Mouse (Mus musculus): ENCODE results near the gene Ip6k2.

Gene Ip6k2

DNA sequence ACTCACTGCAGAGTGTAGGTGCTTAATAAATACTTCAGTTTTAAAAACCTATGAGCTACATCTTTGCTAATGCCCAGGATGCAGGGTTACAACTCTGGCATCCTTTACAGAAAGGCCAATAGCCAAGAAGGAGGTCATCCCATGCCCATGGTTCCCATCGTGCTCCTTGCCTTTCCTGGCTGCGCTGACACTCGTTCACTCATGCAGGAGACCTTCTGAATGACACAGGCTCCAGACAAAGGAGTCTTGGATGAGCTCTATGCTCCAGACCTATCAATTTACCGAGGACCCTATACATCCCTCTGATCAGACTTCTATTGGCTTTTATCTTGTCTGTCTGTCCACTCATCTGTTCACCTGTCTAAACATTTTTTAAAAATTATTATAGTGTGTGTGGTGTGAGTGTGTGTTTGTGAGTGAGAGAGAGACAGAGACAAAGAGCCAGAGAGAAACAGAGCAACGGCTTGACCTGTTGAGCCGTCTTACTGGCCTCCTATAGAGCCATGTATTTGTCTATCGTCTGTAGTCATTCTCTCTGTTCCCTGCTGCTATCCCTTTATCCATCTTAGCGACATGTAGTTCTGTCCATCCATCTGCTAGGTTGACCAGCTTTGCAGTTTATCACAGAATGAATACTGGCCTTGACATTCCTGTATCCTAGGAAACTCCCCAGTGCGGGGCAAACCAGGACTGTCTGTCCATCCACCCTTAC lies 604 bp upstream of the Ip6k2 start:
- in situ Hi-C loops (cut with MboI, MseI) = loop anchor here (10.0 kb wide), 1 partner anchor 1522 kb away; the partner anchor contains the start of gene Elp6

DNA sequence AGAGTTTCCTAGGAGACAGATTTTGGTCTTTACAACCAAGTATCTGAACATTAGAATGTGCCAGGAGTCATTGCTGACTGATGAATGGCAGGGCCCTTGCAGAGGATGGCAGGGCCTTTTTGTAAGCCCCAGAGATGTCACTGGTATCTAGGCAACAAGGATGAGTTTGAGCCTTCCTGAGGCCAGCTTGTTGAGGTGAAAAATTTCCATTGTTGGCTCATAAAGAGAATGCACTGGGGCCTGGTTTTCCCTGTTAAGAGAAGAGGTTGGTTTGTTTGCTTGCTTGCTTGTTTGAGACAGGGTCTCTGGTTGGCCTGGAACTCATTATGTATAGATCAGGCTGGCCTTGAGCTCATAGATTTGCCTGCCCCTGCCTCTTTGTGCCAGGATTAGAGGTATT lies 1.8 kb downstream of the Ip6k2 start:
- in situ Hi-C loops (cut with MboI, MseI) = loop anchor here (10.0 kb wide), 1 partner anchor 1519 kb away; the partner anchor contains the start of gene Elp6

DNA sequence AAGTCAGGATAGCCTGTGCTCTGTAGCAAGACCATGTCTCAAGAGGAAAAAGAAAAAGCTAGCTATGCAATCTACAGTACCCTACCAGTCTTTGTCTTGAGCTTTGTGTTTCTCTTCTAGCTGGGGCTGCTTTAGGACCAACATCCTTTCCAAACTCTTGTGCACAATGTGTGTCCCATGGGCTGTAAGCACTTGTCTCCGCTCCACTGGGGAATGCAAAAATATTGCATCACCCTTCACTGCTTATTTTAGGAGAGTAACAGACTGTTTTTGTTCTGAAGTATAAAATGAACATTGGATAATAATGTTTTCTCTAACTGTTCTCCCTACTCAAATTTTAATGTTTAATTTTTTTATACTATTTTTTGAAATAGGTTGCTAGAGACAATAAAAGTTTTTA lies 2.9 kb downstream of the Ip6k2 start:
- in situ Hi-C loops (cut with MboI, MseI) = loop anchor here (10.0 kb wide), 1 partner anchor 1518 kb away; the partner anchor contains the start of gene Elp6

DNA sequence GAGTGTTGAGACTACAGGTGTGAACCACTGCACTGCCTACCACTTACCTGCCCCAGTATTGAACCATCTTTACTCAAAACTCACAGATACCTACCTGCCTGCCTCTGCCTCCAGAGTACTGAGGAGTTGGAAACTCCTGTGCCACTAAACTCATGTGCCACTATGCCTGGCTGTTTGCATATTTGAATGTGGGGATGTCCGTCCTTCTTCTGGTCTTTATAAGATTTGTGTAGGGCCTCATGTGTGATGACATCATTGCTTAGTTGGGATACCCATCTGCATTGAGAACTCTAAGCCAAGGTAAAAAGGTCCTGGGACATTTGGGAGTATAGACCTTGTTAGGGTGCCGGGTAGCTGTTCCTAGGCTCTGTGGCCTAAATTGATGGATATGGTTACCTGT lies 3.5 kb downstream of the Ip6k2 start:
- in situ Hi-C loops (cut with MboI, MseI) = loop anchor here (10.0 kb wide), 1 partner anchor 1518 kb away; the partner anchor contains the start of gene Elp6

DNA sequence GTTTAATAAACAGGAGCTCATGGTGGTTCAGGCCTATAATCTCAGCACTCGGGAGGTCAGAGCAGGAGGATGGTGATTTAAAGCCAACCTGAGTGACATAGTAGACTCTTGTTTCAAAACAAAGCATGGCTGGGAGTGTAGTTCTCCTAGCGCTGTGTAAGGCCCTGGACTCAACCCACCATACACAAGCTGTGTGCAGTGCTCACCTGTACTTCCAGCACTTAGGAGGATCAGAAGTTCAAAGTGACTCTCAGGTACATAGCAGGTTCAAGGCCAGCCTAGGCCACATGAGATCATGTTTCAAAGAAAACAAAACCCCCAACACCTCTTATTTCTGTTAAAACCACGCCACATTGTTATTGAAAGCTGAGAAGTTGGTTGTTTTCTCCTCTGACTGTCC lies 5.1 kb downstream of the Ip6k2 start:
- in situ Hi-C loops (cut with MboI, MseI) = loop anchor here (10.0 kb wide), 1 partner anchor 1516 kb away; the partner anchor contains the start of gene Elp6

DNA sequence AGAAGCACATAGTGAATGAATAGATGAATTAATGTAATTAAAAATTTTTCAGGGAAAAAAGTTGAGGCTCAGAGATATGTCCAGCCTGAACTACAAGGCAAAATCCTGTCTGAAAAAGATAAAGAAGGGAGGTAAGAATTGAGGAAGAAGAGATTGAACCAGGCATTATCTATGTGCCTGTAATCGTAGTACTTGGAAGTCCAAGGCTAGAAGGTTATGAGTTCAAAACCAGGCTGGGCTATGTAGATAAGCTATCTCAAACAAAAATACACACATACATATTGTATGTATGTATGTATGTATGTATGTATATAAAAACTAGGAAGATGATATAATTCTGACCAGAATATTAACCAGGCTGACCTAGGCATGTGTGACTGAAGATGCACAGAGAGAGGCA lies 8.7 kb downstream of the Ip6k2 start:
- in situ Hi-C loops (cut with MboI, MseI) = no loop called here

DNA sequence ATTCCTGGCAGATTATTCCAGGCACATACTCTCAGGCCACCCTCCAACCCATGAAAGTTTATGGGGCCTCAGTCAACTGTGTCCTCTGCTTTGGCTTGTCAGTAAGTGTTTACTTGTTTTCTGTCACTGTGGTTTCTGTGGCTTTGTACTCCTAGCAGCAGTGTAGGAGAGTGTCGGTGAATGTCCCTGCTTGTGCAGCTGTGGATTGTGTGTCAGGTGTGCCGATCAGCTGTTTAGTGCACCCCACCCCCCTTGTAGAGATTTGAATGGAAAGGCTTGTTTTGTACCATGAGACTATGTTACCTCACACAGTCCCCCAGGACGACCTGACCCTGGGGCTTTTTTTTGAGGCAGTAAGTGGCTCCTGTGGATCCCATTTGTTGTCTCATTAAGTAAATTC lies 9.1 kb downstream of the Ip6k2 start:
- in situ Hi-C loops (cut with MboI, MseI) = no loop called here

DNA sequence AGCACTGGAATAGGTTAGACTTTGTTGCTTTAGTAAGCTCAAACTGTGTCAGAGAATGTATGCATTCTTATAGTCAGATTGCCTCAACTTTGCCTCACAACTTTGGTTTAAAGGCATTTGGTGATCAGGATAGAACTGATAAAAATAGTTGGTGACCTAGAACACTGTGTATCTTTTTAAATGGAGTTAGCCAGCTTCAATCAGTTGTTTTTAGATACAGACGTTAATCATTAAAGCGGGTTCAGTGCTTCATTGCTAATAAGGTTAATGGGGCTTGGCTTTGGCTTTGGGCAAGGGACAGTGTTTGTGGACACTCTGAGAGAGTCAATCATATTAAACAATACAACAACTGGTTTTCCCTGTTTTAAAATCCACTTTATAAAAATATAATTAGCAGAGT lies 11.7 kb downstream of the Ip6k2 start:
- in situ Hi-C loops (cut with MboI, MseI) = no loop called here

DNA sequence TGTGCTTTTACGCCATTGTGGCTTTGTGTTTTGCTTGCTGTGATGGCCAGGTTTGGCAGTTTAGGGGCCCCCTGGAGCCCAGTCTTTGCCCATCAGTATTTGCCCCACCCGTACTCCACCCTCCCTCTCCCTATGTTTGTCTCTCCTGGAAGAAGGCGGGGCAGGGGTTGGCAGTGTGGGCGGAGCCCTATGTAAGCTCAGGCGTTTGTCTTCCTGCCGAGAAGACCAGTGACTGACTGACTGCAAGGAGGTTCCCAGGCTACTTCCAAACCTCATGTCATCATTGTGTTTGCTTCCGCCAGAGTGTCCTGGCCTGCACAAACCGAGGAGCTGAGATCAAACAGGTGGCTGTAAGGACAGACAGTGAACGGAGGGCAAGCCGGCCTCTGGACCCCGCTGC lies 12.2 kb downstream of the Ip6k2 start:
- in situ Hi-C loops (cut with MboI, MseI) = no loop called here

DNA sequence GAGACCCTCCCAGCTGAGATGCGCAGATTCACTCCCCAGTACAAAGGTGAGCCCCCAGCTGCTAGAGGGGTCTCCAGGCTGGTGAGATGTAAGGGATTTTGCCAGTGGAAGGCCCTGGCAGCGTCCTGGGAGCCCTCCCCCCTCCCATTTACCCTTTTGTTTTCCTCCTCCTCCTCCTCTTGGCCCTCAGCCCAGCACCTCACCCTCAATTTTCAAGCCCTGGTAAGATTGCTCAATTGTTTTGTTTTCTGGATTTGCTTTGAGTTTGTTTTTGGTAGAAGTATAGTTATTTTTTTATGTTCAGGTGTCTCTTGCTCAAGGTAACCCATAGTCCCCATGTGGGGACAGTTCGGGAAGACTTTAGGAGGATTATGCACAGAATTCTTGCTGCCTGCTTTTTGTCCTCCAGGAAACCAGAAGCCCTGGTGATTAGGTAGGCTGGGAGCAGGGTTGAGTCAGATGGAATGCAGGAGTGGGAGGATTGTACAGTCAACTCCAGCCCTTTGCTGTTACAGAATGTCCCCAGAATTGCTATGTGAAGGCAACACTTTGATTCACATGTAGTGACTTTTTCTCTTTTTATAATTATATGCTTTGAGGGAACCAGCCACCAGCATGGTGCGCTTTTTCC lies 12.9 kb downstream of the Ip6k2 start:
- in situ Hi-C loops (cut with MboI, MseI) = no loop called here

DNA sequence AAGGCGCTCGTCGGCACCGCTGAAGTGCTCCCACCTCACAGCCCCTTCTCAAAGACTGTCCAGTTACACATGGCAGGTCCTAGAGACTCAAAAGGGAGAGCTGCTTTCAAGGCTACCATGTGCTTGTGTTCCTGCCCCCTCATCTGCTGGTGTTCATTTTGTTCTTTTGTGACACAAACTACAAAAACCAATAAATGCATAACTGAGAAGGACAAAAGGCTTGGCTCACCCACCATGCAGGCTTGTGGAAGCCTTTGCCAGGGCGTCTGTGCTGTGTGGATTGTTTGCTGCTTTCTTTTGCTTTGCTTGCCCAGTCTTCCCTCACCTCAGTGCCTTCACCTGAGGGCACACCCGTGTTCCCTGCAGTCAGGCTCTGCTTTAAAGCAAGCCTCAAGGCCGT lies 13.9 kb downstream of the Ip6k2 start:
- in situ Hi-C loops (cut with MboI, MseI) = no loop called here

DNA sequence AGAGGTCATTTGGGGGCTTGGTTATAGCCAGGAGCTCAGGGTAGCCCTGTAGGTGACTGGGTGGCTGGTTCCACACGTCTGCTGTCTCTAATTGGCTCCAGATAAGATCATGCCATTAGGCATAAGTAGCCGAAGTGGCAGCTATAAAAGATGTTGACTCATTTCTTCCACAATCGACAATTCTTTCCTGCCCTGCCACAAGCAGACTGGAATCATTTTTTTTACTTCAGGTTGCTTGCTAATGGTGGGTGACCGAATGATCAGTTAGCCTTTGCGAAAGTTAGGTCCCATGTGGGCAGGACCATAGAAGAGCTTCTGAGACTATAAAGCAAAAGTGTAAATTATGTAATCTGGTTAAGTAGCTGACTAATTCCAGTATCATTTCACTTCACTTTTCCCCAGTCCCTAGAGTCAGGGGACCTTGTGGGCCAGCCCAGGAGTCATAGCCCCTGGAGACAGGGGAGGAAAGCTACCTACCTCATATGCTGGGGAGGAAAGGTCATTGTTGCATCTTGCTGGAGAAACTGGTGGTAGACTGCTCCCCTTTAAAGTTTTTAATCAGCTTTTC lies 15.0 kb downstream of the Ip6k2 start:
- in situ Hi-C loops (cut with MboI, MseI) = no loop called here

DNA sequence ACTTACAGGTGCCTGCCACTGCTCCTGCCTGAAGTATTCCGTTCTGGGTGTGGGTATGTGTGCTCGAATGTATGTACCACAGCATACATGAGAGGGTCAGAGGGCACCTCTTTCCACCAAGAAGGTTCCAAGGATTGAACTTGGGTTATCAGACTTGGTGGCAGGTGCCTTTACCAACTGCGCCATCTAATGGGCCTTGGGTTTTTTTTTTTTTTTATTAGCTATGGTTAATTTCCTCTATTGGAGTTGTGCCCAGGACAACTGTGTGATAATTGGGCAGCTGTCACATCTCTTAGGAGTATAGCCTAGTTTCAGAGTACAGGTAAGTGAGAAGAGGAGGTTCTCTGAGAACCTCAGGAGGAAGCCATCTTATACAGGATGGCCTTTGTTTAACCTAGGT lies 16.0 kb downstream of the Ip6k2 start:
- in situ Hi-C loops (cut with MboI, MseI) = no loop called here

DNA sequence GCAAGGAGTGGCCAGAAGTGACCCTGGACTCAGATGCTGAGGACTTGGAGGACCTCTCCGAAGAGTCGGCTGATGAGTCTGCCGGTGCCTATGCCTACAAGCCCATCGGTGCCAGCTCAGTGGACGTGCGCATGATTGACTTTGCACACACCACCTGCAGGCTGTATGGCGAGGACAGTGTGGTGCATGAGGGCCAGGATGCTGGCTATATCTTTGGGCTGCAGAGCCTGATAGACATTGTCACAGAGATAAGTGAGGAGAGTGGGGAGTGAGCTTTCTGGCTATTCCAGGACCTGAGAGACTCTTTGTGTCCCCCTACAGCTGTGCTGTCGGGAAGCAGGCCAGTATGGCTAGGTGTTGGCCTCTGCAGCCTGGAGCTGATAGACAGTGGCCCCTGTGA lies 22.2 kb downstream of the Ip6k2 start:
- in situ Hi-C loops (cut with MboI, MseI) = no loop called here

DNA sequence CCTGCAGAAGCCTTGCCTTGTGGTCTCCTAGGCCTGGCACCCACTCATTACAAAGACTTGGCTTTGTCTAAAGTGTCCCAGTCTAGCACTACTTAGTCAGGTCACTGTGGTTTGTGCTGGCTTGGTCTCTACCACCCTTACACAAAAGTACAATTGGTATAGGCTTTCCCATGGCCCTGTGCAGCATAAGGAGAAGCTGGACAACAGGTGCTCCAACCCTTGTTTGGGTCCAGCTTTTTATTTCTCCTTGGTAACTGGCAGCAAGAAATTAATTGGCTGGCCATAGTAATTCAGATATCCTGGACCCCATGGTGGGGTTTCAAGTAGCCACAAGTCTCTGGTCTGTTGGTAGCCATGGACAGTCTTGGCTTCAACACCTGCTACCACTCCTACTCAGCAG lies 22.8 kb downstream of the Ip6k2 start:
- in situ Hi-C loops (cut with MboI, MseI) = no loop called here

DNA sequence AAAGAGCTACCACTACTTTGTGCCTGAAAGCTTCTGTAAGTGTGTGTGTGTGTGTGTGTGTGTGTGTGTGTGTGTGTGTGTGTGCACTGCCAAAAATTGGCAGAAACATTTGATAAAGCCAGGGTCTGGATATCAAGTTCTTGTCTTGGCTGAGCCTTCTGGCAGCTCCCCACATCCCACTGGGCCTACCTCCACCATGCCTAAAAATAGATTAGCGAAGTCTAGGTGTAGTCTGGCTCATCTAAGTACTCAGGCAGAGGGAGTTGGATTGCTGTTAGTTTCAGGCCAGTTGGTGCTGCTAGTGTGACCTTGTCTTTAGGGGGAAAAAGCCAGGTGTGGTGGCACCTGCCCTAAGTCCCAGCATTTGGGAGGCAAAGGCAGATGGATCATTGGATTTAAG lies 23.2 kb downstream of the Ip6k2 start:
- in situ Hi-C loops (cut with MboI, MseI) = no loop called here

DNA sequence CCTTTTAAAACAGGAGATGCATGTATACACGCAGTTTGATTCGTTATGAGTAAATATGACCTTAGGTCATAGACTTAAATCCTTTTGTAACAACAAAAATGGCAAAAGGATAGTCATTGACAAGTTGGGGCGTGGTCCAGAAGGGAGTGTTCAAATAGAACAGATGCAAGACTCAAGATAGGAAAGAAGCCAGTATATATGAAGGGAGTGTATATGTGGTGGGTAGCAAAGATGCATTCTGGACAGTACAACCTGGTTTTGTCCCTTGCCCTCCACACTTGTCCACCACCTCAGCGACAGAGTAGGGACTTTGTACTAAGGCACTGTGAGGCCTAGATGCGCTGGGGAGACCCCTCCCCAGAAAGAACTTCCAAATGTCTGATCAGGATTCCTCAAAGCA lies 24.1 kb downstream of the Ip6k2 start:
- in situ Hi-C loops (cut with MboI, MseI) = no loop called here

DNA sequence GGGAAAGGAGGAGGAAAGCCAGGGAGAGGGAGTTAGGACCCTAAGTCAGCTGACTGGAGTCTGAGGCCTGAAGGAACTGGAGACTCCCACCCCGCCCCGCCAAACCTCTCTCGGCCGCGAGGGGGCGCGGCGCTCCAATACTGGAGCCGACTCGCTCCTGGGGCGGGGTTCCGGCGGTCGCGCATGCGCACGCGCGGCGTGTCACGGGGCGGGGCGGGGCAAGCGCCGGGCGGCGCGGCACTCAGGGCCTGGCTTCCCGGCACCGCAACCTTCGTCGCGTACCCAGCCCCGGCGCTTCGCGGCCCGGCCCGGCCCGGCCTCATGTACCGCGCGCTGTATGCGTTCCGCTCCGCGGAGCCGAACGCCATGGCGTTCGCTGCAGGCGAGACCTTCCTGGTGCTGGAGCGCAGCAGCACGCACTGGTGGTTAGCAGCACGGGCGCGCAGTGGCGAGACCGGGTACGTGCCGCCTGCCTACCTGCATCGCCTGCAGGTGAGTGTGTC lies 24.6 kb downstream of the Ip6k2 start, which contains the start of gene Nckipsd:
Nckipsd (plus strand) TSS at position 206 of the 503 bp plus-strand sequence.
- in situ Hi-C loops (cut with MboI, MseI) = no loop called here

DNA sequence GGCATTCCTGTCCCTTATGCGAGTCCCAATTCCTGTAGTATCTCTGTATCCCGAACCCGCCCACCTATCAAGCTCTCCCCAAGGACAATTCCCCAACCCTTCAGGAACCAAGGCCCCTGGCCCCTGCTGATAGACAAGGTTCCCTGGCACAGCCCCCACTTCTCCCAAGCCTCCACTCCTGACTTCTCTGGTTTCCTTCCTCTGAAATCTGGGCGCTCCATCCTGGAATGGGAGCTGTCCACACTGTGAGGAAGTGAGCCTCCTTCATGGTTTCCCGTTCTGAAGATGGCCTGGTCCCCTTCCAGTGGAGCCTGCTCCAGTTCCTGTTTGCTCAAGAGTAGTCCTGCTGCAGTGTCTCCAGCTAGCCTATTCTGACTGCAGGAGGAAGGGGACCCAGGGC lies 25.6 kb downstream of the Ip6k2 start:
- in situ Hi-C loops (cut with MboI, MseI) = no loop called here

DNA sequence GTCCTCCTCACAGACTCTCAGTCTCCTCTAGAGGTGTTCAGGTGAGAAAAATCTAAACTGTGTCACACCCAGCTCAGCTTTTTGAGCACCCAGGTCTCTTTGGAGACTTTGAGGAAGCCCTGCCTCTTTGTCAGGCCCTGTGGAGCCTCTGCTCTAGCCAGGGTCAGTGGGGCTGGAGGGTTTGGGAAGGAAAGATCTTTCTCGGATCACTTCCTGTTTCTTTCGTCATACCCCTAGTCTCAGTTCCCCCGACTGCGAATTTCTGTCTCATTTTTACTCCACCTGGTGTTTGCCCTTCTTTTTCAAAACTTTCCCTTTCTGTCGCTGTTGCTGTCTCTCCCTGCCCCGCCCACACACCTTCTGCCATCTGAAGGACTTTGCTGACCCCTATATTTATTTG lies 26.1 kb downstream of the Ip6k2 start:
- in situ Hi-C loops (cut with MboI, MseI) = no loop called here

DNA sequence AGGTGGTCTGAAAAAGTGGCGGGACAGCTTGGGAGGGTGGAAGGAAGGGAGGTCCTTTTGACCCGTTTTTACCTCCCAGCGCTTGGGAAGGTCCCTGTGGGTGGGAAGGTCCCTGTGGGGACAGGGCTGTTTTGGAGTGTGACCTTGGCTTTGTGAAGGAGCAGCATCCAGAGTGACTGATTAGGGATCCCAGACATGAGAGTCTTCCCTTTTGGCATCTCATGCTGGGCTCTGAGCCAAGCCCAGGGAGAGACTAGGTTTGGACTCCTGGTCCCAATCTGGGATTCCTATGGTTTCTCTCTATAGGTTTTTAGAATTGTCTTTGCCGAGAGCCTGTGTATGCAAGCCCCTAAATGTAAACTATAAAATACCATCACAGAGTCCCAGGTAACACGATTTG lies 26.9 kb downstream of the Ip6k2 start:
- in situ Hi-C loops (cut with MboI, MseI) = no loop called here

DNA sequence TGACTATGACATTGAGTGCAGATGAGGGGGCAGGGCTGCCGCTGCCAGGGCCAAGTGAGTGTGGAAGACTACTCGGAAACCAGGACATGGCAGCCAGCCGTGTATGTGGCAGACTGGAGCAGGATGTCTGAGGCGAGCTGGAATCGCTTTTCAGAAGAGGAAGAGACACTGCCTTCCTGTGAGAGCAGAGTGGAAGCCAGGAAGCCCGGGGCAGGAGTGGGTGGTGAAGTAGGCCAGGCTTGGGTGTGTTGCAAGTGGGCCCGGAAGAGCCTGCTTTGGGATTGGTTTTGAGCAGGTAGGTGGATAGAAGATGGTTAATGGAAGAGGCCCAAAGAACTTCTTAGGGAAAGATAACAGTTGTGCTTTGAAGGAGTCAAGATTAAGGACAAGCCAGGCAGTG lies 32.0 kb downstream of the Ip6k2 start:
- in situ Hi-C loops (cut with MboI, MseI) = no loop called here

DNA sequence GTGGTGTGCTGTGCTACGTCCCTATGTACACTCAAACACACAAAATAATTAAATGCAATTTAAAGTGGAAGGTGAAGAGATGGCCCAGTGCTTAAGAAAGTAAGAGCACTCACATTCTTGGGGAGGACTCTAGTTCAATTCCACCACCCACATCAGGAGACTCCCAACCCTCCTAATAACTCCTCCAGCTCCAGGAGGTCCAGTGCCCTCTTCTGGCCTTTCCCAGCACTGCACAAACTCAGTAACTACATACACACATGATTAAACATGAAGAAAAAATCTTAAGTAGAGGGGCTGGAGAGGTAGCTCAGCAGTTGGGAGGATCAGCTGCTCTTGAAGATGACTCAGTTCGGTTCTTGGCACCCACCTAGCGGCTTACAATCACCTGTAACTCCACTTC lies 35.9 kb downstream of the Ip6k2 start:
- in situ Hi-C loops (cut with MboI, MseI) = no loop called here
